ENCODE assay signal across 7 mouse cellular contexts in the genomic region with DNA sequence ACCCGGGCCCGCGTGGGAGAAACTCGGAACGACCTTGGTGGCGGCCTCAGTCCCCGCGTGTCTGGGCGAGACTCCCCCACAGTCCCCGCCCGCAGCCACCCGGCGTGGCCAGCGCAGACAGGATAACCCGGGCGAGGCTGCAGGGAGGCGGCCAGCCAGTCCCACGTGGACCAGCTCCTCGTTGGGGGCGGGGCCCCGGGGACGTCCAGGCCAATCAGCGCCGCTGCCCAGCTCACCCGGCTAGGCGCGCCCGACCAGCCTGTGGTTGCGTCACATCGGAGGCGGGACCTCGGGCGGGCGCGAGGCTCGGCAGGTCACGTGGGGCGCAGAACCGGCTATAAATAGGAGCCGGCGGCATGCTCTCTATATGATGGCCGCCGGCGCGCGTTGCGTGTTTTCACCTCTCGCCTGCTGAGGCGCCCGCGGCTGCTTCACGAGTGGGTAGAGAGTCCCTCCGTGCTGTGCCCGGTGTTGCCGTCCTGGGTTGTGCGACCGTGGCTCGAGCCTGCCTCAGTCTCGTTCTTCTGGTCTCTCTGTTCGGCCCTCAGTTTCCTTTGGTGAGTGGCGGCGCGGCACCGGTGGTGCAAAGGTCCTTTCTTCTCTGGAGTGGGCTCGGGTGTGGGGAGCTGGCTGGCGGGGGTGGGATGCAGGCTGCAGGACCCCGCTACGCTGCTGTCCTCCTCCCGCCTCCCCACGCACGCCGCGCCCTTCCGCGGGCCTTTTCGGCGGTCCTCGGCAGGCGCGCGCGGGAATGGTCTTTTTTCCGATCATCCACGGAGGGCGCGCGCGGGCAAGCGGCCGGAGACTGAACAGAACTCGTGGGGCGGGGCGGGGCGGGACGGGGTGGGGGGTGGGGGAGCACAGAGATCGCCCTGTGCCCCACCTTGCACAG. TPM values are rescaled to one million over a fixed set of nuclear protein-coding genes. Genes with fewer than 3 reads are reported as not detected.
DNase-seq lines count a peak whose midpoint lies in the region; ATAC-seq lines count a peak whose summit lies in the region.

Gene Slc20a1 (plus strand): TSS at position 329 of the 892 bp plus-strand sequence.

- peak; percentile 100 for DNase-seq in adrenal gland, adult 2 months
- peak; percentile 97 for DNase-seq in embryo, embryonic 11.5 days (ENCODE audit: low read depth, low spot score)
- DNase-seq in gastrocnemius, postnatal 4 days (ENCODE audit: low spot score in 2 of 2): peak; percentile 99 to 100
- peak; percentile 99 for DNase-seq in left cerebral cortex, postnatal 36 days (ENCODE audit: low spot score in 2 of 2)
- DNase-seq in midbrain, embryonic 11.5 days (ENCODE audit: low spot score, missing footprints): peak; percentile 99
- peak; percentile 98 for DNase-seq in skeletal muscle tissue, adult 2 months (ENCODE audit: low read depth, low spot score)

- H3K9ac ChIP-seq in intestine, embryonic 16.5 days (ENCODE audit: low read depth, low read length): peak within 1 kb of the TSS; percentile 92
- H3K9ac ChIP-seq in midbrain, embryonic 11.5 days (ENCODE audit: low read length): peak within 1 kb of the TSS; percentile 97

- ATAC-seq in intestine, embryonic 16.5 days: peak; percentile 99
- peak; percentile 99 for ATAC-seq in midbrain, embryonic 11.5 days (ENCODE audit: low FRiP score)

- peak within 1 kb of the TSS; percentile 77 for H3K4me2 ChIP-seq in intestine, embryonic 16.5 days (ENCODE audit: low read depth, low read length)
- H3K4me2 ChIP-seq in midbrain, embryonic 11.5 days: peak within 1 kb of the TSS; percentile 95

- intact Hi-C loops in left cerebral cortex, postnatal 36 days (cut with DNase I): loop anchor here (2.0 to 5.0 kb wide), 2 partner anchors 66 to 230 kb away; no protein-coding TSS in a partner anchor

- WGBS in intestine, embryonic 16.5 days: under 1% methylated on average over 88 of the region's 96 CpGs
- under 1% methylated on average over 90 of the region's 96 CpGs for WGBS in midbrain, embryonic 11.5 days

- peaks cover 16% of the 10 kb centered on the region for H3K4me1 ChIP-seq in intestine, embryonic 16.5 days (ENCODE audit: control insufficient read depth, insufficient read depth, low read length)
- H3K4me1 ChIP-seq in midbrain, embryonic 11.5 days (ENCODE audit: control insufficient read depth, insufficient read depth, low read length): peaks cover 10% of the 10 kb centered on the region

- H3K4me3 ChIP-seq in intestine, embryonic 16.5 days (ENCODE audit: low read length): peak within 1 kb of the TSS; percentile 84
- peak within 1 kb of the TSS; percentile 87 for H3K4me3 ChIP-seq in midbrain, embryonic 11.5 days (ENCODE audit: low read depth, low read length)

- no peaks in the 10 kb centered on the region for H3K9me3 ChIP-seq in intestine, embryonic 16.5 days (ENCODE audit: control insufficient read depth, low read length)
- no peaks in the 10 kb centered on the region for H3K9me3 ChIP-seq in midbrain, embryonic 11.5 days (ENCODE audit: control insufficient read depth, low read length)

- H3K36me3 ChIP-seq in intestine, embryonic 16.5 days (ENCODE audit: control insufficient read depth, insufficient read depth, low read length): no peaks in the 10 kb centered on the region
- peaks cover 4% of the 10 kb centered on the region; the same call in 1 of the 2 replicates for H3K36me3 ChIP-seq in midbrain, embryonic 11.5 days (ENCODE audit: control insufficient read depth, insufficient read depth, low read length)

- no peaks in the 10 kb centered on the region for H3K27me3 ChIP-seq in intestine, embryonic 16.5 days (replicated peaks; ENCODE audit: control insufficient read depth, insufficient read depth, low read length)
- no peaks in the 10 kb centered on the region for H3K27me3 ChIP-seq in midbrain, embryonic 11.5 days (ENCODE audit: control insufficient read depth, insufficient read depth, low read length)

- peak within 1 kb of the TSS; percentile 89 for H3K27ac ChIP-seq in intestine, embryonic 16.5 days (ENCODE audit: low read length)
- peak within 1 kb of the TSS; percentile 82 for H3K27ac ChIP-seq in midbrain, embryonic 11.5 days (ENCODE audit: low read depth, low read length)

RNA-seq across cellular contexts. Expression of gene Slc20a1, which starts in this region (rescaled TPM):
- total RNA-seq in adrenal gland, adult 2 months (2021): 10 to 100 TPM; 12.4 to 14.1 TPM
- 6.8 and 9.4 TPM in 2 replicates for polyA plus RNA-seq in adrenal gland, adult 2 months (2012; rRNA removed)
- 10 to 100 TPM; 16.9 to 18.7 TPM for total RNA-seq in gastrocnemius, postnatal 4 days (2021)
- polyA plus RNA-seq in intestine, embryonic 16.5 days (2015; fragmentation: Nextera tagmentation; extraction: Ambion mirVana): 28.8 and 30.4 TPM in 2 replicates
- total RNA-seq in left cerebral cortex, postnatal 36 days (2021): 100 to 1,000 TPM; 140 to 151 TPM
- 53.3 and 62.5 TPM in 2 replicates for polyA plus RNA-seq in midbrain, embryonic 11.5 days (2014; fragmentation: Nextera tagmentation; extraction: Ambion mirVana)

Comparison
In these comparisons a context has a peak if more than half of its experiments do, and no peak if none do; other contexts are left out.
1. Peak in every context shown above with its lines: DNase-seq, ATAC-seq, H3K4me3 ChIP-seq and H3K27ac ChIP-seq.
2. RNA of gene Slc20a1 (total RNA-seq): 140 to 151 TPM in left cerebral cortex, postnatal 36 days; 16.9 to 18.7 TPM in gastrocnemius, postnatal 4 days and 12.4 to 14.1 TPM in adrenal gland, adult 2 months; every median in the first group is over 4 times any median in the second.